Mouse (Mus musculus): ENCODE data around the gene Klhdc7b.

The Klhdc7b gene

GRCm38 (mm10) chr15:89384617-89385016, at the start of gene Klhdc7b:
Gene Klhdc7b (plus strand): TSS chr15:89384917.
- no peak for DNase-seq (ENCODE audit: low spot score in 2 of 2)

- no peak for DNase-seq (ENCODE audit: low spot score in 2 of 2)
Observed at GRCm38 (mm10) chr15:89336422-89336821, 48.3 kb upstream of the Klhdc7b start.

GRCm38 (mm10) chr15:89339696-89340095, 45.0 kb upstream of the Klhdc7b start:
- DNase-seq (ENCODE audit: low spot score in 2 of 2), result no peak

GRCm38 (mm10) chr15:89340136-89340535, 44.6 kb upstream of the Klhdc7b start:
- DNase-seq (ENCODE audit: low spot score in 2 of 2), result no peak

- DNase-seq (ENCODE audit: low spot score in 2 of 2), result no peak
Observed at GRCm38 (mm10) chr15:89341678-89342077, 43.0 kb upstream of the Klhdc7b start.

GRCm38 (mm10) chr15:89343325-89343724, 41.4 kb upstream of the Klhdc7b start:
- no peak for DNase-seq (ENCODE audit: low spot score in 2 of 2)

GRCm38 (mm10) chr15:89350447-89350846, 34.3 kb upstream of the Klhdc7b start:
- peak in 1 of 2 experiments; percentile 58 for DNase-seq (ENCODE audit: low spot score in 2 of 2)

GRCm38 (mm10) chr15:89351302-89351701, 33.4 kb upstream of the Klhdc7b start:
- no peak for DNase-seq (ENCODE audit: low spot score in 2 of 2)

GRCm38 (mm10) chr15:89352054-89352453, 32.7 kb upstream of the Klhdc7b start:
- DNase-seq (ENCODE audit: low spot score in 2 of 2), result no peak

GRCm38 (mm10) chr15:89352795-89353194, 31.9 kb upstream of the Klhdc7b start:
- DNase-seq (ENCODE audit: low spot score in 2 of 2), result no peak

- DNase-seq (ENCODE audit: low spot score in 2 of 2), result no peak
Observed at GRCm38 (mm10) chr15:89353837-89354236, 30.9 kb upstream of the Klhdc7b start.

GRCm38 (mm10) chr15:89354455-89354854, 30.3 kb upstream of the Klhdc7b start:
- DNase-seq (ENCODE audit: low spot score in 2 of 2), result no peak

GRCm38 (mm10) chr15:89355241-89356187, 29.2 kb upstream of the Klhdc7b start, which contains the start of the genes Lmf2 and Ncaph2:
Gene Lmf2 (minus strand): TSS chr15:89355659.
Gene Ncaph2 (plus strand): TSS chr15:89355719.
- DNase-seq (ENCODE audit: low spot score in 2 of 2), result peak; percentile 94 to 95

GRCm38 (mm10) chr15:89356372-89356771, 28.3 kb upstream of the Klhdc7b start:
- DNase-seq (ENCODE audit: low spot score in 2 of 2), result no peak

- no peak for DNase-seq (ENCODE audit: low spot score in 2 of 2)
Observed at GRCm38 (mm10) chr15:89358784-89359183, 25.9 kb upstream of the Klhdc7b start.

- DNase-seq (ENCODE audit: low spot score in 2 of 2), result no peak
Observed at GRCm38 (mm10) chr15:89363051-89363450, 21.7 kb upstream of the Klhdc7b start.

- no peak for DNase-seq (ENCODE audit: low spot score in 2 of 2)
Observed at GRCm38 (mm10) chr15:89365141-89365551, 19.6 kb upstream of the Klhdc7b start.

- DNase-seq (ENCODE audit: low spot score in 2 of 2), result no peak
Observed at GRCm38 (mm10) chr15:89372068-89372467, 12.6 kb upstream of the Klhdc7b start.

GRCm38 (mm10) chr15:89372536-89372935, 12.2 kb upstream of the Klhdc7b start:
- DNase-seq (ENCODE audit: low spot score in 2 of 2), result no peak

GRCm38 (mm10) chr15:89373027-89373761, 11.5 kb upstream of the Klhdc7b start:
- DNase-seq (ENCODE audit: low spot score in 2 of 2), result peak; percentile 82 to 86

GRCm38 (mm10) chr15:89373762-89374248, 10.9 kb upstream of the Klhdc7b start, which contains the start of gene Sco2:
Gene Sco2 (minus strand): TSS chr15:89373846.
- DNase-seq (ENCODE audit: low spot score in 2 of 2), result peak; percentile 89 to 92

- no peak for DNase-seq (ENCODE audit: low spot score in 2 of 2)
Observed at GRCm38 (mm10) chr15:89374340-89374739, 10.4 kb upstream of the Klhdc7b start.
